Mouse (Mus musculus) forebrain, embryonic 11.5 days (tissue): ENCODE results near the gene Cbarp. TPM values are rescaled to one million over a fixed set of nuclear protein-coding genes. Genes with fewer than 3 reads are reported as not detected.

Experiments used
- ATAC-seq: fragments of 200-750 bp; cut with Nextera tagmentation; replicated peaks from 2 replicates; pipeline ENCODE4 v1.8.0; 2017; ENCODE audit warnings: moderate TSS enrichment; ENCODE audit not compliant: low FRiP score
- DNase-seq: peaks from one replicate; pipeline ENCODE4 v3.0.0-alpha.2; 2017; ENCODE audit warnings: low spot score
- H3K27ac ChIP-seq: fragments of 300-500 bp; sonication (generic); 2 replicates; pipeline ENCODE4 v1.5.1; 2014; ENCODE audit warnings: low read depth, low read length
- H3K27me3 ChIP-seq: fragments of 300-500 bp; sonication (generic); 2 replicates; pipeline ENCODE4 v1.6.1; 2014; ENCODE audit warnings: mild to moderate bottlenecking, low read length, mixed read lengths; ENCODE audit not compliant: control insufficient read depth, insufficient read depth
- H3K36me3 ChIP-seq: fragments of 300-500 bp; sonication (generic); 2 replicates; pipeline ENCODE4 v1.6.1; 2014; ENCODE audit warnings: mild to moderate bottlenecking, low read length, moderate library complexity, mixed read lengths; ENCODE audit not compliant: control insufficient read depth, insufficient read depth
- H3K4me1 ChIP-seq: fragments of 300-500 bp; sonication (generic); replicated peaks from 2 replicates; pipeline ENCODE4 v1.6.1; 2014; ENCODE audit warnings: low read length, mixed read lengths; ENCODE audit not compliant: control insufficient read depth, insufficient read depth
- H3K4me2 ChIP-seq: fragments of 300-500 bp; sonication (generic); 2 replicates; pipeline ENCODE4 v1.6.1; 2014; ENCODE audit warnings: low read depth, mild to moderate bottlenecking, low read length, moderate library complexity, mixed read lengths; ENCODE audit not compliant: severe bottlenecking
- H3K4me3 ChIP-seq: fragments of 300-500 bp; sonication (generic); 2 replicates; pipeline ENCODE4 v1.5.1; 2014; ENCODE audit warnings: low read depth, low read length
- H3K9ac ChIP-seq: fragments of 300-500 bp; sonication (generic); 2 replicates; pipeline ENCODE4 v1.6.1; 2014; ENCODE audit warnings: low read length
- H3K9me3 ChIP-seq: fragments of 300-500 bp; sonication (generic); 2 replicates; pipeline ENCODE4 v1.6.1; 2016; ENCODE audit warnings: low read length, mixed read lengths; ENCODE audit not compliant: control insufficient read depth
- WGBS: fragments of 180-500 bp; shearing (Covaris S2); extraction: QIAGEN DNeasy Blood & Tissue Kit; methylation state at CpG from one replicate; pipeline ENCODE4 v1.1.7; 2014; 5-methylcytosine and 5-hydroxymethylcytosine counted together
- polyA plus RNA-seq: library from polyadenylated mRNA; unstranded; fragments of >200 nt; fragmentation: Nextera tagmentation; extraction: Ambion mirVana; gene quantifications from 2 replicates; pipeline ENCODE4 v1.2.1, GENCODE M21; 2014

Gene Cbarp
- polyA plus RNA-seq, 1 experiment from 2014 or later: 10.4 TPM

GRCm38 (mm10) chr10:80138553-80139438 lies 1.8 kb downstream of the Cbarp start, which contains the start of gene Atp5d:
Atp5d (plus strand) TSS chr10:80138632.
- 0% methylated on average over 67 of the region's 94 CpGs for WGBS

GRCm38 (mm10) chr10:80137626-80138552 lies 2.7 kb downstream of the Cbarp start:
- Histone ChIP-seq H3K27me3 (peaks cover 9% of the 10 kb centered on the region), H3K4me1 (peaks cover 22% of the 10 kb centered on the region), H3K4me2 (peak overlapping the region; percentile 95), H3K27ac (peak overlapping the region; percentile 74), H3K4me3 (peak overlapping the region; percentile 79), H3K9me3 (no peaks in the 10 kb centered on the region), H3K9ac (peak overlapping the region; percentile 81), H3K36me3 (peaks cover 2% of the 10 kb centered on the region; the same call in 1 of the 2 replicates)
- DNase-seq (peak; percentile 79), ATAC-seq (no peak)
- WGBS: 2% methylated on average over 28 of the region's 33 CpGs

More at GRCm38 (mm10) chr10:80138553-80139438, 1.8 kb downstream of the Cbarp start, which contains the start of gene Atp5d:
- Histone ChIP-seq H3K4me2 (peak within 1 kb of the TSS; percentile 95), H3K9me3 (no peaks in the 10 kb centered on the region), H3K27me3 (peaks cover 9% of the 10 kb centered on the region), H3K9ac (peak within 1 kb of the TSS; percentile 81), H3K4me3 (peak within 1 kb of the TSS; percentile 79), H3K4me1 (peaks cover 24% of the 10 kb centered on the region), H3K27ac (peak within 1 kb of the TSS; percentile 74), H3K36me3 (peaks cover 2% of the 10 kb centered on the region; the same call in 1 of the 2 replicates)
- ATAC-seq: 0 out of 2 replicates have a peak, but pooled peaks have one; percentile 2
- peak; percentile 79 for DNase-seq

- WGBS: 3% methylated on average over 24 of the region's 29 CpGs
- H3K4me3 ChIP-seq: peak overlapping the region; percentile 79
- peaks cover 9% of the 10 kb centered on the region for H3K27me3 ChIP-seq
- H3K9me3 ChIP-seq: no peaks in the 10 kb centered on the region
- peaks cover 20% of the 10 kb centered on the region for H3K4me1 ChIP-seq
- no peak for DNase-seq
- peak overlapping the region; percentile 81 for H3K9ac ChIP-seq
- peaks cover 2% of the 10 kb centered on the region; the same call in 1 of the 2 replicates for H3K36me3 ChIP-seq
- H3K27ac ChIP-seq: peak overlapping the region; percentile 74
- peak overlapping the region; percentile 95 for H3K4me2 ChIP-seq
- no peak for ATAC-seq
These were observed 3.5 kb downstream of the Cbarp start for GRCm38 (mm10) chr10:80136952-80137625.

- H3K4me2 ChIP-seq: peak overlapping the region; percentile 95
- peaks cover 9% of the 10 kb centered on the region for H3K27me3 ChIP-seq
- no peak for DNase-seq
- H3K27ac ChIP-seq: no peak overlapping the region
- peaks cover 24% of the 10 kb centered on the region for H3K4me1 ChIP-seq
- H3K4me3 ChIP-seq: peak overlapping the region; percentile 79
- H3K9ac ChIP-seq: peak overlapping the region; percentile 81
- no peak for ATAC-seq
- H3K9me3 ChIP-seq: no peaks in the 10 kb centered on the region
- peaks cover 2% of the 10 kb centered on the region; the same call in 1 of the 2 replicates for H3K36me3 ChIP-seq
- WGBS: 20% methylated on average over 45 of the region's 49 CpGs
These were observed 4.3 kb downstream of the Cbarp start for GRCm38 (mm10) chr10:80136179-80136951.

GRCm38 (mm10) chr10:80135641-80136040 lies 5.0 kb downstream of the Cbarp start:
- peaks cover 9% of the 10 kb centered on the region for H3K27me3 ChIP-seq
- no peak for ATAC-seq

GRCm38 (mm10) chr10:80135161-80135560 lies 5.5 kb downstream of the Cbarp start:
- Histone ChIP-seq H3K4me1 (peaks cover 28% of the 10 kb centered on the region), H3K36me3 (peaks cover 2% of the 10 kb centered on the region), H3K27me3 (peaks cover 9% of the 10 kb centered on the region), H3K27ac (no peak overlapping the region), H3K4me2 (no peak overlapping the region), H3K4me3 (no peak overlapping the region), H3K9ac (no peak overlapping the region), H3K9me3 (no peaks in the 10 kb centered on the region)
- DNase-seq: no peak
- ATAC-seq: no peak
- WGBS: 92% methylated on average over 10 of the region's 10 CpGs

More at GRCm38 (mm10) chr10:80135641-80136040, 5.0 kb downstream of the Cbarp start:
- Histone ChIP-seq H3K9me3 (no peaks in the 10 kb centered on the region), H3K4me3 (no peak overlapping the region), H3K27ac (no peak overlapping the region), H3K4me2 (no peak overlapping the region), H3K9ac (no peak overlapping the region), H3K4me1 (peaks cover 28% of the 10 kb centered on the region), H3K36me3 (peaks cover 2% of the 10 kb centered on the region; the same call in 1 of the 2 replicates)
- WGBS: 88% methylated on average over 1 of the region's 1 CpGs
- DNase-seq: no peak

- peaks cover 27% of the 10 kb centered on the region for H3K4me1 ChIP-seq
- H3K9ac ChIP-seq: no peak overlapping the region
- WGBS: 90% methylated on average over 9 of the region's 9 CpGs
- H3K27ac ChIP-seq: no peak overlapping the region
- H3K27me3 ChIP-seq: peaks cover 9% of the 10 kb centered on the region
- H3K9me3 ChIP-seq: no peaks in the 10 kb centered on the region
- H3K36me3 ChIP-seq: peaks cover 9% of the 10 kb centered on the region
- ATAC-seq: no peak
- no peak overlapping the region for H3K4me3 ChIP-seq
- no peak for DNase-seq
- H3K4me2 ChIP-seq: no peak overlapping the region
These were observed 6.2 kb downstream of the Cbarp start for GRCm38 (mm10) chr10:80134421-80134820.
